Mouse (Mus musculus): ENCODE measurements at regions not wholly inside any gene's neighbourhood (a gene's known extent, or its start where the extent isn't known, plus 50 kb on each side); places are given as distances from the start of the nearest gene placed in this dataset.

GRCm38 (mm10) chr13:43913476-43913875 is 128.9 kb downstream of the Cd83 start:
- no peak overlapping the region for H3K27ac ChIP-seq
- ATAC-seq (replicated peaks; ENCODE audit: insufficient number of reproducible peaks, insufficient read depth, low FRiP score, low read depth) = no peak
- WGBS = 37% methylated on average over 7 of the region's 7 CpGs

GRCm38 (mm10) chr13:43919781-43920420 is 135.3 kb downstream of the Cd83 start:
- WGBS = 77% methylated on average over 5 of the region's 5 CpGs
- Histone ChIP-seq H3K9me3 (replicated peaks) (no peaks in the 10 kb centered on the region), H3K4me1 (replicated peaks) (no peaks in the 10 kb centered on the region), H3K9ac (no peak overlapping the region), H3K4me3 (no peak overlapping the region), H3K27ac (no peak overlapping the region), H3K4me2 (no peak overlapping the region), H3K36me3 (no peaks in the 10 kb centered on the region), H3K27me3 (no peaks in the 10 kb centered on the region)
- ATAC-seq (replicated peaks; ENCODE audit: insufficient number of reproducible peaks, insufficient read depth, low FRiP score, low read depth) = no peak

More at GRCm38 (mm10) chr13:43913476-43913875, 128.9 kb downstream of the Cd83 start:
- Histone ChIP-seq H3K9ac (no peak overlapping the region), H3K27me3 (no peaks in the 10 kb centered on the region), H3K4me2 (no peak overlapping the region), H3K4me3 (no peak overlapping the region), H3K4me1 (replicated peaks) (peaks cover 7% of the 10 kb centered on the region; the same call in 1 of the 2 replicates), H3K9me3 (replicated peaks) (no peaks in the 10 kb centered on the region), H3K36me3 (no peaks in the 10 kb centered on the region)

DNA sequence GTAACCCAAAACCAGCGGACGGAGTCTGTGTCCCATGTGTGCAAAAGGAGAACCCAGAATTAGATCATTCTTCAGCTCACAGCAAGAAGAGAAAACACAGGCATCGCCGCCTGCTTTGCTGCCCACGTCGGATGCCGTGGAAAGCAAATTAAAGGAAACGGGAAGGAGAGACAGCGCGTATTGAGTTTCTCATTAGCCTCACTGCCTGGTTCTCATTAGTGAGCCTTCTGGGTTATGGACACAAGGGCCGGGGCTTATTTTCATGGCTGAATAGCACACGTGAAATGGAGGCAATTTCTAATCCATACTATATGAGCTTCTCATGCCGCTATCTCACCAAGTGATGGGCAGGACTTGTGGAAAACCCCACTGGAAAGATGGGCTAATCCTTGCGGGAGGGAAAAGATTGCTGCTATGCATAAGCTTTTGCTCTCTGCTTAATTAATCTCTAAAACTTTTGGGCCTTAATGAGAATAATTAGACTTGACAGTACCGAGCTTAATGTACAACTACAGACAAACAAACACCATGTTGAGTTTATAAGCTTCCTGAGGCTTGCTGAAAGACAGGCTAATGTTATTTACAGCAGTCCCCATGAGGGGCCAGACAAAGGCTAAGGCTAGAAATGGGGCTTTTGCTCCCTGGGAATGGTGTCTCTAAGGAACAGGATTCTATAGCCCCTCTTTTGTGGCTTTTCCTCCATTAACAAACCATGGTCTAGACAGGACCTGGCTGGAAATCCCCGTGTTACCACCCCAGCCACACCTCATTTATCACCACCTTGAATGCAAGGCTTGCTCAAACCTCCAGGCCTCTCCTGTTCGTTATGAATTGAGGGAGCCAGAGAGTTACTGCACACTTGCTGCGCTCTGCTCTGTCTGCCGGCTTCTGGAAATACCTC is 145.8 kb downstream of the Cd83 start:
- H3K4me2 ChIP-seq = no peak overlapping the region
- no peak overlapping the region for H3K9ac ChIP-seq
- no peaks in the 10 kb centered on the region for H3K36me3 ChIP-seq
- H3K4me1 ChIP-seq (replicated peaks) = no peaks in the 10 kb centered on the region
- no peaks in the 10 kb centered on the region for H3K27me3 ChIP-seq
- no peak for ATAC-seq (replicated peaks; ENCODE audit: insufficient number of reproducible peaks, insufficient read depth, low FRiP score, low read depth)
- no peaks in the 10 kb centered on the region for H3K9me3 ChIP-seq (replicated peaks)
- no peak overlapping the region for H3K27ac ChIP-seq
- whole genome bisulfite sequencing = 80% methylated on average over 19 of the region's 19 CpGs
- H3K4me3 ChIP-seq = no peak overlapping the region

- no peak for ATAC-seq (replicated peaks; ENCODE audit: insufficient number of reproducible peaks, insufficient read depth, low FRiP score, low read depth)
- WGBS = 65% methylated on average over 7 of the region's 7 CpGs
- H3K9me3 ChIP-seq (replicated peaks) = no peaks in the 10 kb centered on the region
- no peak overlapping the region for H3K27ac ChIP-seq
- no peaks in the 10 kb centered on the region for H3K27me3 ChIP-seq
- no peak overlapping the region for H3K4me3 ChIP-seq
- H3K36me3 ChIP-seq = no peaks in the 10 kb centered on the region
- H3K4me1 ChIP-seq (replicated peaks) = no peaks in the 10 kb centered on the region
- no peak overlapping the region for H3K4me2 ChIP-seq
- no peak overlapping the region for H3K9ac ChIP-seq
These were observed 148.4 kb downstream of the Cd83 start for GRCm38 (mm10) chr13:43932946-43933345.

DNA sequence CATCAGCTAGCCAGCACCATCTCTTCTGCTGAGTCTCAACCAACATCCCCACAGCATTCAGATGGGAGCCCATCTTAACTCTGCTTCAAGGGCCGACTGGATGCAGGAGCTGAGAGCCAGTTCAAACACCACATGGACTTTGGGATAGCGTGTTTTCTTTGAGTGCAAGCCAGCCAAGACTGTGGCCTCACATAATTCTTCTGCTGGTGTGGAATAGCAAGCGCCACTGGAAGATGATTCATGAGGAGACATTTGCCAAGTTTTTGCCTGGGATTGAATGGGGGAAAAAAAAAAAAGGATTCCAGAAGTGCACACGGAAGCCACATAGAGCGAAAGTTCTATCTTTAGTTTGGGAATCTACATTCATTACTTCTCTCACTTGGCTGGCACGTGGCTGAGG is 150.7 kb downstream of the Cd83 start:
- H3K4me1 ChIP-seq (replicated peaks) = no peaks in the 10 kb centered on the region
- no peak overlapping the region for H3K27ac ChIP-seq
- H3K4me3 ChIP-seq = no peak overlapping the region
- H3K9me3 ChIP-seq (replicated peaks) = no peaks in the 10 kb centered on the region
- no peak for ATAC-seq (replicated peaks; ENCODE audit: insufficient number of reproducible peaks, insufficient read depth, low FRiP score, low read depth)
- no peaks in the 10 kb centered on the region for H3K27me3 ChIP-seq
- no peaks in the 10 kb centered on the region for H3K36me3 ChIP-seq
- H3K9ac ChIP-seq = no peak overlapping the region
- no peak overlapping the region for H3K4me2 ChIP-seq
- WGBS = 56% methylated on average over 6 of the region's 6 CpGs

- 73% methylated on average over 4 of the region's 4 CpGs for WGBS
- H3K4me3 ChIP-seq = no peak overlapping the region
These were observed 151.9 kb downstream of the Cd83 start for GRCm38 (mm10) chr13:43936504-43936903.

GRCm38 (mm10) chr13:43938611-43939010 is 154.0 kb downstream of the Cd83 start:
- Histone ChIP-seq H3K4me2 (no peak overlapping the region), H3K4me1 (replicated peaks) (no peaks in the 10 kb centered on the region), H3K36me3 (no peaks in the 10 kb centered on the region), H3K27me3 (no peaks in the 10 kb centered on the region), H3K9ac (no peak overlapping the region), H3K4me3 (no peak overlapping the region), H3K27ac (no peak overlapping the region), H3K9me3 (replicated peaks) (no peaks in the 10 kb centered on the region)
- ATAC-seq (replicated peaks; ENCODE audit: insufficient number of reproducible peaks, insufficient read depth, low FRiP score, low read depth) = no peak
- WGBS = 74% methylated on average over 7 of the region's 7 CpGs

More at GRCm38 (mm10) chr13:43936504-43936903, 151.9 kb downstream of the Cd83 start:
- Histone ChIP-seq H3K27ac (no peak overlapping the region), H3K27me3 (no peaks in the 10 kb centered on the region), H3K4me2 (no peak overlapping the region), H3K9me3 (replicated peaks) (no peaks in the 10 kb centered on the region), H3K9ac (no peak overlapping the region), H3K36me3 (no peaks in the 10 kb centered on the region), H3K4me1 (replicated peaks) (no peaks in the 10 kb centered on the region)
- no peak for ATAC-seq (replicated peaks; ENCODE audit: insufficient number of reproducible peaks, insufficient read depth, low FRiP score, low read depth)

- H3K4me1 ChIP-seq (replicated peaks) = no peaks in the 10 kb centered on the region
- ATAC-seq (replicated peaks; ENCODE audit: insufficient number of reproducible peaks, insufficient read depth, low FRiP score, low read depth) = no peak
- H3K9me3 ChIP-seq (replicated peaks) = no peaks in the 10 kb centered on the region
- no peak overlapping the region for H3K9ac ChIP-seq
- H3K27me3 ChIP-seq = no peaks in the 10 kb centered on the region
- no peak overlapping the region for H3K4me2 ChIP-seq
- 41% methylated on average over 4 of the region's 4 CpGs for WGBS
- no peak overlapping the region for H3K4me3 ChIP-seq
- H3K36me3 ChIP-seq = no peaks in the 10 kb centered on the region
- no peak overlapping the region for H3K27ac ChIP-seq
These were observed 154.8 kb downstream of the Cd83 start for GRCm38 (mm10) chr13:43939375-43939774.

- H3K27ac ChIP-seq = no peak overlapping the region
- H3K4me1 ChIP-seq (replicated peaks) = no peaks in the 10 kb centered on the region
- no peak overlapping the region for H3K4me2 ChIP-seq
- H3K27me3 ChIP-seq = no peaks in the 10 kb centered on the region
- 79% methylated on average over 8 of the region's 8 CpGs for WGBS
- no peak for ATAC-seq (replicated peaks; ENCODE audit: insufficient number of reproducible peaks, insufficient read depth, low FRiP score, low read depth)
- no peaks in the 10 kb centered on the region for H3K9me3 ChIP-seq (replicated peaks)
- H3K9ac ChIP-seq = no peak overlapping the region
- no peaks in the 10 kb centered on the region for H3K36me3 ChIP-seq
- no peak overlapping the region for H3K4me3 ChIP-seq
These were observed 157.2 kb downstream of the Cd83 start for GRCm38 (mm10) chr13:43941731-43942130.

GRCm38 (mm10) chr13:43948606-43949005 is 164.0 kb downstream of the Cd83 start:
- Histone ChIP-seq H3K27ac (no peak overlapping the region), H3K9ac (no peak overlapping the region), H3K4me1 (replicated peaks) (no peaks in the 10 kb centered on the region), H3K4me2 (no peak overlapping the region), H3K36me3 (no peaks in the 10 kb centered on the region), H3K27me3 (no peaks in the 10 kb centered on the region), H3K4me3 (no peak overlapping the region), H3K9me3 (replicated peaks) (no peaks in the 10 kb centered on the region)
- WGBS = 82% methylated on average over 3 of the region's 3 CpGs
- no peak for ATAC-seq (replicated peaks; ENCODE audit: insufficient number of reproducible peaks, insufficient read depth, low FRiP score, low read depth)

DNA sequence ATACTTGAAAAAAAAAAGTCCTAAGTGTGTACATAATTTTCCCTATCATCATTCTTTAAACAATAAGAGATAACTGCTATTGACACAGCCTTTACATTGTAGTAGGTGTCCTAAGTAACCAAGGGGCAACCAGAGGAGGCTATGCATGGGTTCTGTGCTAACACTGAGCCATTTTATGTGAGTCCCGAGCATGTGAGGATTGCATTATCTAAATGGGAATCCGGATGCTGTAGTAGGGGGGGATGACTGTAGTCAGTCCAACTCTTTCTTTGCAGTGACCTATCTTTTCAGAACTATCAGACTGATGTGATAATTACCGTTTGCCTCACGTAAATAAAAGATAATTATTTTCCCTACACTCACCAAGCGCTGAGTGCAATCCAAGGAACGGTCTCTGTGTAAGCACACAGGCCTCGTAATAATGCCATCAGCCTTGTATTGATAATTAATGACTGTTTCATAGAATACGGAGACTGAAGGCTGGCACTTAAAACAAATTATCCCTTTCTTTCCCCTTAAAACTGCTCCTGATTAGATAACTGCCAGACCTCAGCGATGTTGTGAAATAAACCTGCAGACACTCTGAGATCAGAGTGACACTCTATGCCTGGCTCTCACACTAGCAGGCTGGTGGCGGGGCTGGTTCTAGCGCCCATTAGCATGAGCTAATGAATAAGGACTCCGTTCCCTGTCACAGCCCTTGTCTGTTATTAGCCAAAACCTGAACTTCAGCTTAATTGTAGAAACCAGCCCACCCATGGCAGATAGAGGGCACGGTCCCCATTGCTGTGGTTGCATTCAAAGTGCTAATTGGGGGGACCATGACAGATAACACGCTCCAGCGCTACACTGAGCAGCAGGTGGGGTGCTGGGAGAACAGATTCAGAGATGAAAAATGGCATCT is 165.4 kb downstream of the Cd83 start:
- Histone ChIP-seq H3K36me3 (no peaks in the 10 kb centered on the region), H3K4me3 (no peak overlapping the region), H3K9ac (no peak overlapping the region), H3K27me3 (no peaks in the 10 kb centered on the region; the same call in 1 of the 2 replicates), H3K4me2 (no peak overlapping the region), H3K9me3 (replicated peaks) (no peaks in the 10 kb centered on the region), H3K27ac (no peak overlapping the region), H3K4me1 (replicated peaks) (no peaks in the 10 kb centered on the region)
- no peak for ATAC-seq (replicated peaks; ENCODE audit: insufficient number of reproducible peaks, insufficient read depth, low FRiP score, low read depth)
- WGBS = 51% methylated on average over 15 of the region's 15 CpGs

Data from heart, embryonic 15.5 days (tissue).